Mouse (Mus musculus) lung, postnatal 0 days (tissue): ENCODE data around the gene Ddx5. TPM values are rescaled to one million over a fixed set of nuclear protein-coding genes. Genes with fewer than 3 reads are reported as not detected.
A peak's percentile ranks its signal among the peaks of the same experiment; 100 is the strongest.

ENCODE experiments used
- ATAC-seq: fragments of 200-750 bp; cut with Nextera tagmentation; 2 replicates; pipeline ENCODE4 v1.8.0; 2017; ENCODE audit warnings: moderate library complexity
- DNase-seq: peaks from one replicate; pipeline ENCODE4 v3.0.0-alpha.2; 2016; ENCODE audit warnings: low spot score
- H3K27ac ChIP-seq: fragments of 300-500 bp; sonication (generic); 2 replicates; pipeline ENCODE4 v1.5.1; 2014; ENCODE audit warnings: antibody characterized with exemption, mild to moderate bottlenecking, low read length, mixed read lengths
- H3K27me3 ChIP-seq: fragments of 300-500 bp; sonication (generic); replicated peaks from 2 replicates; pipeline ENCODE4 v1.6.1; 2014; ENCODE audit warnings: low read length, mixed read lengths; ENCODE audit not compliant: insufficient read depth
- H3K36me3 ChIP-seq: fragments of 300-500 bp; sonication (generic); 2 replicates; pipeline ENCODE4 v1.6.1; 2014; ENCODE audit warnings: low read length, mixed read lengths; ENCODE audit not compliant: insufficient read depth
- H3K4me1 ChIP-seq: fragments of 300-500 bp; sonication (generic); 2 replicates; pipeline ENCODE4 v1.6.1; 2014; ENCODE audit warnings: antibody characterized with exemption, low read depth, low read length, mixed read lengths; ENCODE audit not compliant: insufficient read depth
- H3K4me2 ChIP-seq: fragments of 300-500 bp; sonication (generic); replicated peaks from 2 replicates; pipeline ENCODE4 v1.6.1; 2014; ENCODE audit warnings: low read depth, mild to moderate bottlenecking, low read length, moderate library complexity, mixed read lengths
- H3K4me3 ChIP-seq: fragments of 300-500 bp; sonication (generic); 2 replicates; pipeline ENCODE4 v1.5.1; 2014; ENCODE audit warnings: low read depth, low read length
- H3K9ac ChIP-seq: fragments of 300-500 bp; sonication (generic); replicated peaks from 2 replicates; pipeline ENCODE4 v1.6.1; 2014; ENCODE audit warnings: low read depth, mild to moderate bottlenecking
- H3K9me3 ChIP-seq: fragments of 300-500 bp; sonication (generic); 2 replicates; pipeline ENCODE4 v1.6.1; 2016; ENCODE audit warnings: low read length, mixed read lengths
- CTCF ChIP-seq: IDR thresholded peaks from 2 replicates; pipeline ENCODE4 v1.5.1; 2016; ENCODE audit warnings: antibody characterized with exemption, mild to moderate bottlenecking
- EP300 ChIP-seq: IDR thresholded peaks from 2 replicates; pipeline ENCODE4 v1.6.1; 2016; ENCODE audit warnings: antibody characterized with exemption, mild to moderate bottlenecking, control low read depth
- WGBS: fragments of 180-500 bp; shearing (Covaris S2); extraction: QIAGEN DNeasy Blood & Tissue Kit; methylation state at CpG from one replicate; pipeline ENCODE4 v1.1.7; 2014; 5-methylcytosine and 5-hydroxymethylcytosine counted together
- polyA plus RNA-seq: library from polyadenylated mRNA; unstranded; fragments of >200 nt; fragmentation: Nextera tagmentation; extraction: Ambion mirVana; gene quantifications from 2 replicates; pipeline ENCODE4 v1.2.1, GENCODE M21; 2015

Gene Ddx5
- polyA plus RNA-seq, 1 experiment from 2014 or later = 296 TPM

- TF ChIP-seq EP300 = no peak
- TF ChIP-seq CTCF = no peak
- ATAC-seq (no peak), DNase-seq (no peak)
- H3K9ac ChIP-seq = no peak overlapping the region
- no peak overlapping the region for H3K27ac ChIP-seq
- H3K4me1 ChIP-seq = peaks cover 7% of the 10 kb centered on the region; the same call in 1 of the 2 replicates
- H3K9me3 ChIP-seq = no peaks in the 10 kb centered on the region
- no peak overlapping the region for H3K4me2 ChIP-seq
- 81% methylated on average over 3 of the region's 3 CpGs for WGBS
- H3K27me3 ChIP-seq = no peaks in the 10 kb centered on the region
- no peak overlapping the region for H3K4me3 ChIP-seq
- H3K36me3 ChIP-seq = peaks cover 27% of the 10 kb centered on the region; the same call in 1 of the 2 replicates
Measured at GRCm38 (mm10) chr11:106777395-106777794, 11.6 kb downstream of the Ddx5 start.

- Histone ChIP-seq H3K4me1 (peaks cover 7% of the 10 kb centered on the region; the same call in 1 of the 2 replicates), H3K4me3 (no peak overlapping the region), H3K9me3 (no peaks in the 10 kb centered on the region), H3K36me3 (peaks cover 27% of the 10 kb centered on the region; the same call in 1 of the 2 replicates), H3K9ac (no peak overlapping the region), H3K27me3 (no peaks in the 10 kb centered on the region), H3K27ac (no peak overlapping the region), H3K4me2 (no peak overlapping the region)
- TF ChIP-seq CTCF (no peak), EP300 (no peak)
- WGBS = 74% methylated on average over 4 of the region's 4 CpGs
- ATAC-seq (no peak), DNase-seq (peak; percentile 73)
Measured at GRCm38 (mm10) chr11:106776960-106777359, 12.0 kb downstream of the Ddx5 start.

- Histone ChIP-seq H3K4me1 (no peaks in the 10 kb centered on the region), H3K9ac (no peak overlapping the region), H3K36me3 (peaks cover 33% of the 10 kb centered on the region; the same call in 1 of the 2 replicates), H3K27me3 (no peaks in the 10 kb centered on the region), H3K4me3 (no peak overlapping the region), H3K9me3 (no peaks in the 10 kb centered on the region), H3K4me2 (no peak overlapping the region), H3K27ac (no peak overlapping the region)
- 93% methylated on average over 9 of the region's 9 CpGs for WGBS
- DNase-seq (no peak), ATAC-seq (no peak)
- TF ChIP-seq EP300 (no peak), CTCF (no peak)
Measured at GRCm38 (mm10) chr11:106773061-106773460, 15.9 kb downstream of the Ddx5 start.

- DNase-seq = no peak
- Histone ChIP-seq H3K27ac (no peak overlapping the region), H3K36me3 (peaks cover 37% of the 10 kb centered on the region; the same call in 1 of the 2 replicates), H3K4me3 (no peak overlapping the region), H3K4me2 (no peak overlapping the region), H3K9ac (no peak overlapping the region), H3K4me1 (no peaks in the 10 kb centered on the region), H3K27me3 (no peaks in the 10 kb centered on the region), H3K9me3 (no peaks in the 10 kb centered on the region)
- TF ChIP-seq CTCF (peak; percentile 67), EP300 (no peak)
- 96% methylated on average over 9 of the region's 9 CpGs for WGBS
- no peak for ATAC-seq
Measured at GRCm38 (mm10) chr11:106770195-106770974, 18.6 kb downstream of the Ddx5 start.

GRCm38 (mm10) chr11:106767516-106767915, 21.5 kb downstream of the Ddx5 start:
- peak; percentile 30; the same call in 1 of the 2 replicates for TF ChIP-seq CTCF
- TF ChIP-seq EP300 = no peak
- 94% methylated on average over 4 of the region's 4 CpGs for WGBS

GRCm38 (mm10) chr11:106766611-106767162, 22.3 kb downstream of the Ddx5 start:
- no peak overlapping the region for H3K9ac ChIP-seq
- no peak overlapping the region for H3K27ac ChIP-seq
- peaks cover 17% of the 10 kb centered on the region; the same call in 1 of the 2 replicates for H3K36me3 ChIP-seq
- ATAC-seq (no peak), DNase-seq (no peak)
- no peak overlapping the region for H3K4me3 ChIP-seq
- no peaks in the 10 kb centered on the region for H3K27me3 ChIP-seq
- H3K9me3 ChIP-seq = no peaks in the 10 kb centered on the region
- peaks cover 6% of the 10 kb centered on the region; the same call in 1 of the 2 replicates for H3K4me1 ChIP-seq
- no peak for TF ChIP-seq CTCF
- TF ChIP-seq EP300 = no peak
- H3K4me2 ChIP-seq = no peak overlapping the region
- WGBS = 87% methylated on average over 4 of the region's 4 CpGs

More at GRCm38 (mm10) chr11:106767516-106767915, 21.5 kb downstream of the Ddx5 start:
- H3K4me2 ChIP-seq = no peak overlapping the region
- no peaks in the 10 kb centered on the region for H3K9me3 ChIP-seq
- H3K4me1 ChIP-seq = no peaks in the 10 kb centered on the region
- no peak for DNase-seq
- H3K27me3 ChIP-seq = no peaks in the 10 kb centered on the region
- H3K9ac ChIP-seq = no peak overlapping the region
- H3K36me3 ChIP-seq = peaks cover 23% of the 10 kb centered on the region; the same call in 1 of the 2 replicates
- H3K27ac ChIP-seq = no peak overlapping the region
- H3K4me3 ChIP-seq = no peak overlapping the region
- no peak for ATAC-seq
